Mouse (Mus musculus): ENCODE measurements around the gene Map3k7cl. TPM values are rescaled to one million over a fixed set of nuclear protein-coding genes. Genes with fewer than 3 reads are reported as not detected.

Map3k7cl gene
- polyA plus RNA-seq, 1 experiment = not detected

DNA sequence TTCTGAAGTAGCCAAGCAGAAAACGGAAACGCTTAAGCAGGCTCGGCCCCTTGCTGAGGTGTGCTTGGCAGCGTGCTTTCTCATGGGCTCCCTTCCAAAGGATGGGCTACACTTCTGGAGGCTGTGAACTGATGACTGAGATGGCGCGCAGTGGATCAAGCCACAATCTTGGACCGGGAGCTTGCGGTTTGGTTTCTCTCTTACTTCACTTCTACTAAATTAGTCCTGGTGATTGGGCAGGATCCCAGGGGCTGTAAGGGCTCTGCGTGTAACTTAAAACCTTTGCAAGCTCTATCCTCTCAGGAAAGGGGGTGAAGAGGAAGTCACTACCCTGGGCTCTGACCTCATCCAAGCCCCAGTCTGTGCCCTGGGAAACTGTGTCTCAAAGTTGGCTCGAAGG, 22.5 kb downstream of the Map3k7cl start:
- no peak for TF ChIP-seq GATA1 (IDR thresholded peaks at IDR 0.05; ENCODE audit: low read length)

DNA sequence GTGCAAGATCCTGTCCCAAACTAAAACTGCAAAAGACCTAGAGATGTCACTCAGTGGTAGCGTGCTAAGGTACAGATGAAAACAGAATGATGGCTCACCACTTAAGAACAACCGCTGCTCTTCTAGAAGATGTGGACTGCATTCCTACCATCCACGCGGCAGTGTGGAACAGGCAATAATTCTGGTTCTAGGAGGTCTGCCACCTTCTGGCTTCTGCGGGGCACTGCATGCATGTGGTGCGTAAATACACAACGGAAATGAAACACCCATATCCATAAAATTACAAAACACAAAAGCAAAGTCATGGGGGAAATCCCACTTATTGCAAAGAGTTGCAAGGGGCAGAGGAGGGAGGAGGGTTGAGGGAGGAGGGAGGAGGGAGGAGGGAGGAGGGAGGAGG, 25.8 kb downstream of the Map3k7cl start:
- TF ChIP-seq GATA1 (IDR thresholded peaks at IDR 0.05; ENCODE audit: low read length) = no peak

DNA sequence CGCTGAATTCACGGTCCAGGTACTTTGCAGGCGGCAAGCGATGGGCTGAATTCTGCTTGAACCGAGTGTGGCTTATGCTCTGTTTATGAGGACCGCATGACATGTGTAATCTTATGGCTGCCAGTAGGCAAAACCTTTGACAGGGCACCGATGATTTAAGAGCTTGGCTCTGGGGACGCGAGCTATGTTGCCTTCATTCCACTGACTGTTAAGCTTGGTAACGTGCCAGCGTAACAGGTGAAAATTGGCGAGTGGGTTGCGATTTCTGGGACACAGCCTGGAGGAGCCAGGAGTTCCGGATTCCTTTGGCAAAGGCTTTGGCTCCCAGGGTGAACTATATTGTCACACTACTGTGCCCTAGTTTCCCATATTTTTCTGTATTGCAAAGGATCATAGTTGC, 26.3 kb downstream of the Map3k7cl start:
- TF ChIP-seq GATA1 (IDR thresholded peaks at IDR 0.05; ENCODE audit: low read length) = no peak

DNA sequence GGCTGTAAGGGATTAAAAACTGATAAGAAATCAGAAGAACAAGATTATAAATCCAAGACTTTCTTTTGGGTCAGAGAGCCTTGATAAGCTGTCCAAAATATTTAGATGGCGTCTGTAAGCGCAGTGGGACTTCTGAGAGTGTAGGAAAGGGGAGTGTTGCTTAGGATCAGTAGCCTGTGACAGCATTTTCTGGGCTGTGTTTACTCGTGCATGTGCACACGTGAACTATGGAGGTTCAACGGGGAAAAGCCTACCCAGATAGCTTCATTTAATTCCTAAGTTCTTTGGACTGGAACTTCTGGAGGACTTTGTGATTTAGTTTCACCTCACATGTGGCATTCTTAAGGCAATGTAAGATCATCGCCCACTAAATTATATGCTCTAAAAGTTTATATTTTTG, 29.6 kb downstream of the Map3k7cl start:
- TF ChIP-seq GATA1 (IDR thresholded peaks at IDR 0.05; ENCODE audit: low read length) = no peak

DNA sequence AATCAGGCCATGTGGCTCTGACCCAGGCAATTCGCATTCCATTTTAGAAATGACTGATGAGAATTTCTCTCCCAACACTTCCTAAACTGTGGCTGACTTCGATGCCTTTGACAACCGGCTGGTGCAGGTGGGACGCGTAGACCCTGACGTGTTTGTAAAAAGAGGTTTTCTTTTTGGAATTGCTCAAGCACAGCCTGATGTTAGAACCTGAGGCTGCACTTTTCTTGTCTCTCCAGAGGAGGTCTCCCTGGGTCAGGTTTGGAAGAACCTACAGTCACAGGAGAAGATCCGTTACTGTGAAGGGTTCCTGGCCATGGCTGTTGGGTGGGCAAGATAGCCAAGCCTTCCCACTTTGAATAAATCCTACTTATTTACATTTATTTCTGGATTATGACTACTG, 31.5 kb downstream of the Map3k7cl start:
- TF ChIP-seq GATA1 (IDR thresholded peaks at IDR 0.05; ENCODE audit: low read length) = no peak

DNA sequence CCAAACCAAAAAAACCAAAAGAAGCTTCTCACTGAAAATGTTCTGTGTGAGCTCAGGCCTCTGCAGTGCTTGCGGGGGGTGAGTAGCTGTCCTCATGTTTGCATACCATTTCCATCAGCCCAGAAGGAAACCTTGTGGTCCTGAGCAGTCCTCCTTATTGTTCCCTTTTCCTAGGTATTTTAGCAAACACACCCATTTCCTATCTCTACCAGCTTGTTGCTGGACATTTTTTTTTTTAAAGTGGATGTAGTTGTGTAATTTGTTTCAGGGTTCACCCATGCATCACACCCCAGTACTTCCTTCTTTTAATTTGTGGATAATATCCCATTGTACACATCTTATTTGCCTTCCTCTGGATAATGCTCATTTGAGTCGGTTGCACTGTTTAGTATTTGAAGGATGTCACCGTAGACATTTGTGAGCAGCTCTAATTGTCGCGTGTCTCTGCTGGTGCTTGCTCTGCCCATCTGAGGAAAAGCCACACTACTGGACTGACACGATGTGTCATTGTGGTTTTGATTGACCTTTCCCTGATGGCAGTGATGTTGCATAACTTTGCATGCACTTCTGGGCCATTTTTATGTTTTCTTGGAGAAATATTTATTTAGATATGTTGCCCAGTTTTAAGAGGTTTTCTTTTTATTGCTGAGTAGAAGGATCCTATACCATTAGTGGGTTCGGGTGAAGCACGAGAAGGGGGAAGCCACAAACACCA, 32.6 kb downstream of the Map3k7cl start:
- no peak for TF ChIP-seq GATA1 (IDR thresholded peaks at IDR 0.05; ENCODE audit: low read length)

DNA sequence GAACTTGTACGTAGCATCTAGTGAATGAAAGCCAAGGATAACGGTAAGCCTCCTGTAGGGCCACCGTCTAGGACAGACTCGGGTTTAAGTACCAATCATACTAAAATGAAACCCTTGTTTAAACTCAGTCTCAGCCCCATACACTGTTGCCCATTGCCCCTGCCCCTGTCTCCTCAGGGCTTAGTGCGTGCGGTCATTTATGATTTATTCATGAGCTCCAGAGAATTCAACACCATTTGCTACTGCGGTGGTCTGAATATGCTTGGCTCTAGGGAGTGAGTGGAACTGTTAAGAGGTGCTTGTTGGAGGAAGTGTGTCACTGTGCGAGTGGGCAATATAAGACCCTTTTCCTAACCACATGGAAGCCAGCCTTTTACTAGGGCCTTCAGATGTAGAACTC, 34.7 kb downstream of the Map3k7cl start:
- no peak for TF ChIP-seq GATA1 (IDR thresholded peaks at IDR 0.05; ENCODE audit: low read length)

DNA sequence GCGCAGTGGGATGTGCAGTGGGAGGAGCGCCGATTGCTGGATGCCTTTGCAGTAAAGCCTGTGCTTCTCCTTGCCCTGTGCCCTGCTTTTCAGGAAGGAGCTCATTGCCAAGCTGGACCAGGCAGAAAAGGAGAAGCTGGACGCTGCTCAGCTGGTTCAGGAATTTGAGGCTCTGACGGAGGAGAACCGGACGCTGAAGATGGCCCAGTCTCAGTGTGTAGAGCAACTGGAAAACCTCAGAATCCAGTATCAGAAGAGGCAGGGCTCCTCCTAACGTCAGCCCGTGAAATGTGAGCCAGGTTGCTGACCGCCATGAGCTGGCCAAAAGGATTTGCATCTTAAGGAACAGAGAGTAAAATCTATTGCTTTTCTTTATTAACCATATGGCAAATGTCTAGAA, 41.0 kb downstream of the Map3k7cl start:
- no peak for TF ChIP-seq GATA1 (IDR thresholded peaks at IDR 0.05; ENCODE audit: low read length)

DNA sequence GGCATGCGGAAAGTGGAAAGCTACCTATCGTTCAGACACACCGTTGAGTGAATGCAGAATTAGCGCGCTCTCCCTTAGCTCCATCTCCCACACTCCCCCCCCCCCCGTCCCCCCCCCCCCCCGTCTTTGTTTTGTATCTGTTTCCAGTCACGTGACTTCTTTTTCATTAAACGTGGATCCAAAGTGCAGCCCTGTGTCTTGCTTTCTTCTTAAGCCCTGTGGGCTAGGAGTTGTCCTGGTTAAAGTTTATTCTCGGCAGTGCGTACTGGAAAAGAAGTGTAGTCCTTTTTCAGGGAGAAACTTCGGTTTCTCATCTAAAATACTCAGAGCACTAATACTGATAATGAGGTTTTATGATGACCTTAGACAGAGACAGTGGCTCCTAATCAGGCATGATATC, 42.0 kb downstream of the Map3k7cl start:
- no peak for TF ChIP-seq GATA1 (IDR thresholded peaks at IDR 0.05; ENCODE audit: low read length)

DNA sequence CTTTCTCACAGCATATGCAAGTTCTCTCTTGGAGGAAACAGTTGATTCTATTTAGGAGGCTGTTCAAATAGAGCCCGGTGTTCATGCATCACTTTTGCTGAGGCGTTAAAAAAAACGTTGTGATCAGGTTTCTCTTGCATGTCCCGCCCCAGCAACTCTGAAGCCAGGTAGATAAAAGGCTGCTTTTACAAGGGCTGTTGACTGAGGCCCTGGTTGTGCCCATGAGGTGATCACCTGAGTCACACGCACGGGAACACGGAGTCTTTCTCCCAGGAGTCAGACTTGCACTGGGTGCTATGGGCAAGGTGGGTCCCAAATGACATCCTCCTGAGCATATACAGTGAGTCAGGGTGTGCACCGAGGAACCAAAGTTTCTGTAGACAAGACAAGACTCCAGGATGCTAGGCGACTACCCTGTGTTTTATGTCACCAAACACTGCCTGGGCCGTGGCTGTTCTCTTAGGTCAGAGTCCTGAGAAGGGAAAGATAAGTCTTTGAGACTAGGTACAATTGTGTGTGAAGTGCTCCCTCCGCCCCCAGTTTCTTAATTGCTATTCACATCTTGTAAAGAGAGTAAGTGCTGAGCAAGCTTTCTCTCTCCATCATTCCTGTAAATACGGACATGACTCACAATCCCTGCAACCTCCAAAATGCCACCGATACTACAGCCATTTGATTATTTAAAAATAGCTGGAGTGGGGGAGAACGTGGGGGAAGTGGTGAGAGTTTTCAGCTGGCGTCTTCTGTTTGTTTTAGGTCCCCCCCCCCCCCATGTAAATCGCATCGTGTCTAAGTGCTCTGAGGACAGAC, 49.8 kb downstream of the Map3k7cl start:
- TF ChIP-seq GATA1 (IDR thresholded peaks at IDR 0.05; ENCODE audit: low read length) = no peak

DNA sequence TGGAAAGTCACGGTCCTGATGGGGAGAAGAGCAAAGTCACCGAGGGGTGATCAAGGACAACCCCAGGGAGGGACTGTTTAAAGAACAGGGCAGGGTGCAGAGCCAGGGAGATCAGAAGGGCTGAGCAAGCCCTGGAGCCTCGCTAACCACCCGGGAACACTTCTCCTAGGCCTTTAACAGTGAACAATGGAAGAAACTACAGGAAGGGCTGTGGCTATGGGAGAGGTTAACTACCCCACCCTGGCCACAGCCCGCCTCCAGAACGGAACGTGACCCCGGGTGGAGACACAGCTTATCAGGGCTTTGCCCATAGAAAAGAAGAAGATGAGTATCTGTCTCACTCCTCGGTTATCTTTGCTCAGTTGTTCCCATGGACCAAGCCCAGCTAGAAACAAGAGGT, 50.9 kb downstream of the Map3k7cl start:
- no peak for TF ChIP-seq GATA1 (IDR thresholded peaks at IDR 0.05; ENCODE audit: low read length)

DNA sequence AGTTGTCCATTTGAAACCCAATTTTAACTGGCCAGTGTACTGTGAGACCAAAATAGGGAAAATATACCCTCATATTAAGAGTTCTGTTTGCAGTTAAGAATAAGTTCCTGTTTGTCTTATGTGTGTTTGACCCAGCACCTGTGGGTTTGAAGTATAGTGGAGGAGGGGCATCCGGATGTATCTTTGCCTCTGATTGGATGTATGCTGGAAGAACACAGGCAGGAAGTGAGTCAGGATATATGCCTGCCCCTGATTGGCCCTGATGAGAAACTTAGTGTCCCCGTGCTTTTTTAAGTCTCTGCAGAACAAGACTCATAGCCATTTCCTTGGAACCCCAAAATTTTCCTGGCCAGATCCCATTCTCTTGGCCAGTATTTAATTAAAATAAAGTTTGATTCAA, 51.8 kb downstream of the Map3k7cl start:
- TF ChIP-seq GATA1 (IDR thresholded peaks at IDR 0.05; ENCODE audit: low read length) = no peak

DNA sequence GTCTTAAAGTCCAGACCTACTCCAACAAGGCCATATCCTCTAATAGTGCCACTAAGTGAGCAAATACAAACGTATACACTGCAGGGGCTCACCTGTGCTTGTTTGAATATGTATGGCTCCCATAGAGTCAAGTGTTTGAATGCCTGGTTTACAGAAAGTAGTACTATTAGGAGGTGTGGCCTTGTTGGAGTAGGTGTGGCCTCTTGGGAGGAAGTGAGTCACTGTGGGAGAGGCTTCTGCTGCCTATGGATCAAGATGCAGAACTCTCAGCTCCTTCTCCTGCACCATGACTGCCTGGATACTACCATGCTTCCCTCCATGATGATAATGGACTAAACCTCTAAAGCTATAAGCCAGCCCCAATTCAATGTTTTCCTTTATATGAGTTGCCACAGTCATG, 54.3 kb downstream of the Map3k7cl start:
- no peak for TF ChIP-seq GATA1 (IDR thresholded peaks at IDR 0.05; ENCODE audit: low read length)

DNA sequence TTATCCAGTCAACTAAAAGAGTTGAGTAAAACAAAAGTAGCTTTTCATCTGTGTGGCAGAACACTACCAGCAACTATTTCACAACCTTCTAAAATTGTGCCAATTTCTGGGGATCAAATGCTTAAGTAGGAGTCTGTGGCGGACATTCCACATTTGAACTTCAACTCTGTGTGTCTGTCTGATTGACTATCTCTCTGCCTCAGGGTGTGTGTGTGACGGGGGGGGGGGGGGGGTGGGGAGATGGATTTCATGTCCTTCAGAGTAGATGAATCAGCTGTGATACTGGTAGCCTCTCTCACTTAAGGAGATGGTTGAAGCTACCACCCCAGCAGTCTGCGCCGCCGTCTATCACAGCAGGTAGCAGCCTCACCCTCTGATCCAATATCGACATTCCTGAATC, 54.8 kb downstream of the Map3k7cl start:
- no peak for TF ChIP-seq GATA1 (IDR thresholded peaks at IDR 0.05; ENCODE audit: low read length)

DNA sequence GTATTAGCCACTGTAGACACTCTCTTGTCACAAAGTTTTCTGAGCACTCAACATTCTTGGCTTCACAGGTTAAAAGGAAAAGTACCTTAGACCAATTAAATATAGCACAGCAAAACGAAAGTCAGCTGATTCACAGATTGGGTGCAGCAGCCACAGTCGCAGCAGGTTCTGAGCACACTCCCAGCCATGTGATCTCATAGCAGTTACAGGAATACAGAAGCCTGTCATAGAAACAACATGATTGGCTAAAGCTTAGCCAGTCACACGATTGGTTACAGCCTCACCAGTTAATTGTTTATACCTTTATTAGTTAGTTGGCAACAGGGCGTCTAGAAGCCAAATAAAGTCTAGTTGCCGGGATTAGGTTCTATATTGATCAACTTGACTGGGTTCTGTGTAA, 57.0 kb downstream of the Map3k7cl start:
- no peak for TF ChIP-seq GATA1 (IDR thresholded peaks at IDR 0.05; ENCODE audit: low read length)

DNA sequence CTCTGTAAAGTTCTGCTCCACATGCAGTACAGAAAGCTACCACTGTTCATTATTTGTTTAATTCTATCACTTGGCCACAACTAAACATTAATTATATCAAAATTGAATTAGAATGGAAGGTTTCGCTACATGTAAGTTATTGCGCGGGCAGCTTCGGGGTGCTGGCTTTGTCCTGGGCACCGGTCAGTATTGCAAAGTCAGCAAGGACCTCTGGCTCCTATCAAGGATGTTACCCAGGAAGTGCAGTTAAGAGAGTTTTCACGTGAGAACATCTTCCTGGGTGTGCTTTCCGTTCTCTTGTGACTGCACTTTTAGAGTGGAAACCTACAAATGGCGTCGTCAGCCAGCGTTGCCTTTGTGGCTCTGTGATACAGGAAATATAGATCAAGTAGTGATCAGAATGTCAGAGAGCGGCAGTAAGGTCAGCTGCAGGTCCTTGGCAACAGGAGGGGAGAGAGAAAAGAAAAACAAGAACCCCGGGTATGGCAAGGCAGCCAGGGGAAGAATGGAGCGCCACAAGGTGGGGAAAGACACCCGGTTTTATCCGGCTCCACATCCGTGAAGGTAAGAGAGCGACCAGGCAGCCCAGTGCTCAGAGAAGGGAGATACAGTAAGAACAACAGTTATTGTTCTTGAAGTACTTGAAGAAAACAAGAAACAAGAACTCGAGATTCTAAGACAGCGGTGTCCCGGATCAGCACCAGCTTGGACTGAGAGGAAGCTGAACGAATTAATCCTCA, 57.6 kb downstream of the Map3k7cl start:
- no peak for TF ChIP-seq GATA1 (IDR thresholded peaks at IDR 0.05; ENCODE audit: low read length)

All from G1E-ER4 (cell line).